Mouse (Mus musculus) liver, embryonic 14.5 days (tissue): Measurements from ENCODE around the gene Kif23.

ENCODE experiments used
- CTCF ChIP-seq: IDR thresholded peaks from 2 replicates; pipeline ENCODE4 v1.5.1; 2016; ENCODE audit warnings: antibody characterized with exemption, low read depth, control low read depth
- EP300 ChIP-seq: IDR thresholded peaks from 2 replicates; pipeline ENCODE4 v1.6.1; 2016; ENCODE audit warnings: antibody characterized with exemption, low read depth

DNA sequence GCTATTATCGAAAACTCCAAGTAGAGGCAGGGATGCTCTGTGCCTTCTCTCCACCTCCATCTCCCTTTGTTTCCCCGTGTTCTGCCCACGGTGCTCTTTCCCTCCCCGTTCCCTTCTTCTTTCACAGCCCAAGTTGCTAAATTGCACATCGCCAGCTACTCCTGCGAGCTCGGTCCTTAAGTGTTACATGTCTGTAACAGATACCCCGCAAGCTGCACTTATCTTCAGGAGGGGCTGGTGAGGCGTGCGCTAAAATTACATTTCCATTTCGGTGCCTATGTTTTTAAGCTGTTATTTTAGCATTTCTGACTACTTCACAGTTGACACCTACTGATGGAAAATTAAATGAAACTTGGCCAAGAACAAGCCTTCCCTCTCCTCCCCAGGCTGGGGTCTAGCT lies 78.9 kb downstream of the Kif23 start:
- TF ChIP-seq CTCF (no peak), EP300 (no peak)
